Mouse (Mus musculus): ENCODE results near the gene Glrx5.

DNA sequence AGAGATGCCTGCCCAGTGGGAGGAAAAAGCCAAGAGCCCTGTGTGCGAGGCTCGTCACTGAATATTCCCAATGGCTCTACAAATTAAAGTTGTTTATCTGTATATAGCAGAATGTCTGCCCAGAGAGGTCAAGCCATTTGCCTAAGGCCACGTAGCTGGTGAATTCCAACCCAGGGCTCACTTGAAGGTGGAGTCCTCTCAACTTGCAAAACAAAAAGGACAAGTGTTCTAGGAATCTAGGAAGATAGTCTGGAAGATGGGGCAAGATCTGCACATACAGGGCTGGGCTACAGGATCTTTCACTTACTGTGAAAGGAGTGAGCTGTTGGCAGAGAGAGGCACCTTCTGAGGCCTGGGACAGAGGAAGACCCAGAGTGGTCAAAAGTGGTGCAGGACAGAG is 44.0 kb downstream of the Glrx5 start:
- TF ChIP-seq POLR2A (IDR thresholded peaks at IDR 0.05; ENCODE audit: extremely low read depth, insufficient read depth, low read length): no peak
- TF ChIP-seq CTCF (IDR thresholded peaks at IDR 0.05; ENCODE audit: extremely low read depth, insufficient read depth, low read length): no peak
